Mouse (Mus musculus): Measurements from ENCODE around the gene Gm49387.

Gm49387 gene

GRCm38 (mm10) chr14:31519165-31519564 lies 121.5 kb downstream of the Gm49387 start:
- DNase-seq = peak in 1 of 2 experiments; percentile 31

GRCm38 (mm10) chr14:31515895-31516294 lies 124.8 kb downstream of the Gm49387 start:
- no peak for DNase-seq

GRCm38 (mm10) chr14:31510322-31510721 lies 130.4 kb downstream of the Gm49387 start:
- no peak for DNase-seq

- DNase-seq = peak in 1 of 2 experiments; percentile 36
These were observed 130.8 kb downstream of the Gm49387 start for GRCm38 (mm10) chr14:31509911-31510310.

- no peak for DNase-seq
These were observed 134.2 kb downstream of the Gm49387 start for GRCm38 (mm10) chr14:31506456-31506855.

- no peak for DNase-seq
These were observed 137.3 kb downstream of the Gm49387 start for GRCm38 (mm10) chr14:31503406-31503805.

All from lung, postnatal 4 days (tissue).